ENCODE assay signal across 8 mouse cellular contexts in the genomic region with DNA sequence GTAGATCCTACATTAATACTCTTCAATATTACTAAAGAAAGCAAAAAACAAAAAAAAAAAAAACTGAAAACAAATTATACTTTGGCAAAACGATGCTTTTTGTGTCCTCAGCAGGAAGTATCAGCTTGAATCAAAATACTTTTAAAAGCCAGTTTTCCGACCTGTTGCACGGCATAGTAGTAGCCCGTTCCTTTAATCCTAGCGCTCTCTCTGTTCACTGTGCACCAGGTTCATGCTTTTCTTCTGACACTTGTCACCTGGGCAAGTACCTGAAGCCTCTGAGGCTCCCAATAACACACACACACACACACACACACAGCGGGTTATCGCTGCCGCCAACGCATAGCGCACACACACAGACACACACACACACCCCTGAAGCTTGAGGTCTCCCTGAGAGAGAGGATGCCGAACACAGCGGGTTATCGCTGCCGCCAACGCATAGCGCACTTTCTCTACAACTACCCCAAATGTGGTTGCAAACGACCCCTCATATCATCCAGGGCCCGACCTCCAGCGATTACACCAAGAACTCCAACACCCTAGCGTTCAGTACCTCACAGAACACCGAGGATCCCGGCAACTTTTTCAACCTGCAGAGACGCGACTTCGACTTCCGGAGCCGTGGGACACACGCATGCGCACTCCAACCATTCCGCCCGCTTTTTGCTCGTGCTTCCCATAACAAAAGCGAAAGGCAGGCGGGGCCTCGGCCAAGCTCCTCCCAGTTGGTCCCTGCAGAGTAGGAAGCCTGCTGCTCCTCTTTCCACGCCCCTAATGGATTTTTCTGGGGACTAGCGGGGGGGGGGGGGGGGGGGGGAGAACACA. TPM values are rescaled to one million over a fixed set of nuclear protein-coding genes. Genes with fewer than 3 reads are reported as not detected.
DNase-seq lines count a peak whose midpoint lies in the region; ATAC-seq and TF ChIP-seq lines count a peak whose summit lies in the region.

A gene (minus strand): TSS at position 645 of the 828 bp plus-strand sequence.

- H3K4me3 ChIP-seq in hindbrain, embryonic 10.5 days: peak within 1 kb of the TSS; percentile 66
- peak within 1 kb of the TSS; percentile 74 for H3K4me3 ChIP-seq in lung, postnatal 0 days (ENCODE audit: low read depth, low read length)

- TF ChIP-seq CTCF in lung, postnatal 0 days (IDR thresholded peaks at IDR 0.05): peak; percentile 44

- H3K9me3 ChIP-seq in hindbrain, embryonic 10.5 days: no peaks in the 10 kb centered on the region
- H3K9me3 ChIP-seq in lung, postnatal 0 days (ENCODE audit: low read length): no peaks in the 10 kb centered on the region

- peak within 1 kb of the TSS; percentile 39; the same call in 1 of the 2 replicates for H3K9ac ChIP-seq in lung, postnatal 0 days (replicated peaks; ENCODE audit: low read depth)

- peaks cover 18% of the 10 kb centered on the region for H3K36me3 ChIP-seq in hindbrain, embryonic 10.5 days
- no peaks in the 10 kb centered on the region for H3K36me3 ChIP-seq in lung, postnatal 0 days (ENCODE audit: insufficient read depth, low read length)

- no peaks in the 10 kb centered on the region for H3K27me3 ChIP-seq in hindbrain, embryonic 10.5 days (ENCODE audit: insufficient read depth, poor library complexity, severe bottlenecking)
- no peaks in the 10 kb centered on the region for H3K27me3 ChIP-seq in lung, postnatal 0 days (replicated peaks; ENCODE audit: insufficient read depth, low read length)

- TF ChIP-seq EP300 in lung, postnatal 0 days (IDR thresholded peaks at IDR 0.05): no peak

- H3K27ac ChIP-seq in hindbrain, embryonic 10.5 days: peak within 1 kb of the TSS; percentile 89
- H3K27ac ChIP-seq in lung, postnatal 0 days (ENCODE audit: low read length): 0 out of 2 replicates have a peak within 1 kb of the TSS, but pooled peaks have one; percentile 26

- 0 out of 2 replicates have a peak, but pooled peaks cover 7% of the 10 kb centered on the region for H3K4me1 ChIP-seq in hindbrain, embryonic 10.5 days (replicated peaks)
- H3K4me1 ChIP-seq in lung, postnatal 0 days (ENCODE audit: insufficient read depth, low read depth, low read length): no peaks in the 10 kb centered on the region

- WGBS in hindbrain, embryonic 10.5 days: under 1% methylated on average over 37 of the region's 37 CpGs
- WGBS in lung, postnatal 0 days: under 1% methylated on average over 36 of the region's 37 CpGs

- peak; percentile 98 for DNase-seq in MN1 (ENCODE audit: low spot score)
- DNase-seq in cerebellum, adult 9-10 months: peak; percentile 96
- peak; percentile 99 for DNase-seq in hindbrain, embryonic 10.5 days (ENCODE audit: low spot score)
- peak; percentile 97 for DNase-seq in layer of hippocampus, adult 9-11 months
- DNase-seq in lung, postnatal 0 days (ENCODE audit: low spot score): peak; percentile 98
- peak; percentile 93 for DNase-seq in ovary, postnatal 14 days (ENCODE audit: low spot score)
- DNase-seq in thymus, postnatal 14 days: peak; percentile 98

- ATAC-seq in frontal cortex, adult (ENCODE audit: low TSS enrichment): peak; percentile 100
- ATAC-seq in lung, postnatal 0 days: peak; percentile 99

- H3K4me2 ChIP-seq in lung, postnatal 0 days (replicated peaks; ENCODE audit: low read depth, low read length): peak within 1 kb of the TSS; percentile 88

RNA-seq across cellular contexts. Expression of the gene that starts here (rescaled TPM):
- 9.8 and 12.2 TPM in 2 replicates for polyA plus RNA-seq in hindbrain, embryonic 10.5 days (2016; fragmentation: Nextera tagmentation; extraction: Ambion mirVana)
- polyA plus RNA-seq in lung, postnatal 0 days (2015; fragmentation: Nextera tagmentation; extraction: Ambion mirVana): 5.0 and 5.5 TPM in 2 replicates

Comparison
In these comparisons a context has a peak if more than half of its experiments do, and no peak if none do; other contexts are left out.
1. Peak in every context shown above with its lines: DNase-seq, ATAC-seq, H3K4me3 ChIP-seq and H3K27ac ChIP-seq.